ENCODE assay signal across 11 mouse cellular contexts in genomic region chr1:23270910-23271822, GRCm38 (mm10).
A peak's percentile ranks its signal among the peaks of the same experiment; 100 is the strongest.
DNase-seq lines count a peak whose midpoint lies in the region; ATAC-seq and TF ChIP-seq lines count a peak whose summit lies in the region.
"Had no signal": no experiment of that assay in that cellular context is flagged by ENCODE, and none has a peak within 500 bp of the region (broad histone marks: within the 10 kb centered on the region; RNA-seq: fewer than 3 reads in every experiment).

No protein-coding gene starts in this region.

- in situ Hi-C loops in Patski (cut with MboI; ENCODE audit: low pct_unique_long_range_greater_than_20kb) = loop anchor here (25.0 kb wide), 1 partner anchor 841 kb away; the partner anchor contains the start of gene Fam135a

- H3K9me3 ChIP-seq in heart, postnatal 0 days (replicated peaks; ENCODE audit: control insufficient read depth, low read length) = no peaks in the 10 kb centered on the region
- H3K9me3 ChIP-seq in lung, embryonic 15.5 days = no peaks in the 10 kb centered on the region
- H3K9me3 ChIP-seq in midbrain, postnatal 0 days (ENCODE audit: low read length) = no peaks in the 10 kb centered on the region
- H3K9me3 ChIP-seq: forebrain, embryonic 10.5 days; midbrain, embryonic 13.5 days had no signal

- H3K27me3 ChIP-seq in Patski = no peaks in the 10 kb centered on the region
- no peaks in the 10 kb centered on the region for H3K27me3 ChIP-seq in heart, postnatal 0 days (ENCODE audit: control insufficient read depth, insufficient read depth, low read length)
- H3K27me3 ChIP-seq in lung, embryonic 15.5 days = no peaks in the 10 kb centered on the region
- no peaks in the 10 kb centered on the region for H3K27me3 ChIP-seq in midbrain, postnatal 0 days (ENCODE audit: insufficient read depth, low read length)
- H3K27me3 ChIP-seq: midbrain, embryonic 13.5 days had no signal

- H3K4me1 ChIP-seq in heart, postnatal 0 days (ENCODE audit: control insufficient read depth, insufficient read depth) = peaks cover 28% of the 10 kb centered on the region
- H3K4me1 ChIP-seq in lung, embryonic 15.5 days = peaks cover 20% of the 10 kb centered on the region
- no peaks in the 10 kb centered on the region for H3K4me1 ChIP-seq in midbrain, postnatal 0 days (ENCODE audit: insufficient read depth, low read length)
- H3K4me1 ChIP-seq: midbrain, embryonic 13.5 days had no signal

- CTCF ChIA-PET in Patski (lab: Charles Lee) = interaction anchor here (0.8 to 3.6 kb wide), 5 partner anchors 9 to 18 kb away, joined by 3 to 16 read pairs (median 10); no protein-coding TSS in a partner anchor

- POLR2A ChIA-PET in Patski (lab: Charles Lee) = interaction anchor here (1.0 to 3.0 kb wide), 2 partner anchors 15 kb away, joined by 4 to 16 read pairs; no protein-coding TSS in a partner anchor

- DNase-seq in heart, adult 11 months = peak; percentile 95
- no peak for DNase-seq in heart, adult 8-10 months (ENCODE audit: low spot score)
- peak; percentile 91 for DNase-seq in Patski (ENCODE audit: low read depth, low spot score)
- DNase-seq in heart, postnatal 0 days (ENCODE audit: low spot score) = peak; percentile 82
- no peak for DNase-seq in midbrain, postnatal 0 days (ENCODE audit: low spot score)
- no peak for DNase-seq in thymus, postnatal 14 days
- DNase-seq in spleen, adult 12 weeks (ENCODE audit: low spot score) = no peak
- DNase-seq: right cerebral cortex, postnatal 25 days had no signal

- peak; percentile 96 for ATAC-seq in Patski
- ATAC-seq in heart, postnatal 0 days (ENCODE audit: insufficient read depth, low read depth) = peak; percentile 93
- peak; percentile 80; the same call in 1 of the 2 replicates for ATAC-seq in lung, embryonic 15.5 days (ENCODE audit: borderline replicate concordance, extremely low read depth, low FRiP score, low TSS enrichment)
- ATAC-seq in midbrain, postnatal 0 days (ENCODE audit: low FRiP score) = no peak
- ATAC-seq: midbrain, embryonic 13.5 days had no signal

- TF ChIP-seq EP300 in heart, postnatal 0 days (IDR thresholded peaks at IDR 0.05; ENCODE audit: low read depth) = peak; percentile 45; the same call in 1 of the 2 replicates

- peak overlapping the region; percentile 55 for H3K4me2 ChIP-seq in heart, postnatal 0 days (ENCODE audit: low read depth, low read length)
- peak overlapping the region; percentile 1; the same call in 1 of the 2 replicates for H3K4me2 ChIP-seq in lung, embryonic 15.5 days
- no peak overlapping the region for H3K4me2 ChIP-seq in midbrain, postnatal 0 days (ENCODE audit: low read depth, low read length, poor library complexity, severe bottlenecking)
- H3K4me2 ChIP-seq: midbrain, embryonic 13.5 days had no signal

- 12% methylated on average over 6 of the region's 6 CpGs for WGBS in heart, postnatal 0 days
- WGBS in lung, embryonic 15.5 days = 11% methylated on average over 6 of the region's 6 CpGs
- WGBS in midbrain, postnatal 0 days = 52% methylated on average over 6 of the region's 6 CpGs

- peak overlapping the region; percentile 27; the same call in 1 of the 2 replicates for H3K9ac ChIP-seq in heart, postnatal 0 days (replicated peaks; ENCODE audit: low read depth, low read length)
- no peak overlapping the region for H3K9ac ChIP-seq in lung, embryonic 15.5 days
- no peak overlapping the region for H3K9ac ChIP-seq in midbrain, postnatal 0 days (replicated peaks; ENCODE audit: low read length, poor library complexity, severe bottlenecking)
- H3K9ac ChIP-seq: midbrain, embryonic 13.5 days had no signal

- H3K4me3 ChIP-seq in heart, postnatal 0 days (ENCODE audit: low read depth, low read length) = peak overlapping the region; percentile 34
- H3K4me3 ChIP-seq in lung, embryonic 15.5 days = no peak overlapping the region
- no peak overlapping the region for H3K4me3 ChIP-seq in midbrain, postnatal 0 days (ENCODE audit: low read depth, low read length)
- H3K4me3 ChIP-seq: forebrain, embryonic 10.5 days; midbrain, embryonic 13.5 days had no signal

- no peak for TF ChIP-seq CTCF in Patski (IDR thresholded peaks at IDR 0.05)
- TF ChIP-seq CTCF in heart, postnatal 0 days (IDR thresholded peaks at IDR 0.05; ENCODE audit: low read depth) = no peak
- TF ChIP-seq CTCF in midbrain, postnatal 0 days (IDR thresholded peaks at IDR 0.05) = no peak

- peaks cover 12% of the 10 kb centered on the region; the same call in 1 of the 2 replicates for H3K36me3 ChIP-seq in heart, postnatal 0 days (replicated peaks; ENCODE audit: control insufficient read depth, insufficient read depth, low read length)
- no peaks in the 10 kb centered on the region for H3K36me3 ChIP-seq in lung, embryonic 15.5 days
- H3K36me3 ChIP-seq in midbrain, postnatal 0 days (ENCODE audit: insufficient read depth, low read length) = no peaks in the 10 kb centered on the region

- H3K27ac ChIP-seq in heart, postnatal 0 days (ENCODE audit: low read depth) = peak overlapping the region; percentile 90
- peak overlapping the region; percentile 83 for H3K27ac ChIP-seq in lung, embryonic 15.5 days
- no peak overlapping the region for H3K27ac ChIP-seq in midbrain, postnatal 0 days (ENCODE audit: low read depth, low read length)
- H3K27ac ChIP-seq: forebrain, embryonic 10.5 days; midbrain, embryonic 13.5 days had no signal

Comparison
In these comparisons a context has a peak if more than half of its experiments do, and no peak if none do; other contexts are left out.
1. DNase-seq: peak in heart, adult 11 months (single experiment), Patski (single experiment) and heart, postnatal 0 days (single experiment); none in heart, adult 8-10 months (single experiment), midbrain, postnatal 0 days (single experiment), thymus, postnatal 14 days (single experiment) and spleen, adult 12 weeks (single experiment).